Mouse (Mus musculus): Measurements from ENCODE around the gene Exoc1.

Gene Exoc1

DNA sequence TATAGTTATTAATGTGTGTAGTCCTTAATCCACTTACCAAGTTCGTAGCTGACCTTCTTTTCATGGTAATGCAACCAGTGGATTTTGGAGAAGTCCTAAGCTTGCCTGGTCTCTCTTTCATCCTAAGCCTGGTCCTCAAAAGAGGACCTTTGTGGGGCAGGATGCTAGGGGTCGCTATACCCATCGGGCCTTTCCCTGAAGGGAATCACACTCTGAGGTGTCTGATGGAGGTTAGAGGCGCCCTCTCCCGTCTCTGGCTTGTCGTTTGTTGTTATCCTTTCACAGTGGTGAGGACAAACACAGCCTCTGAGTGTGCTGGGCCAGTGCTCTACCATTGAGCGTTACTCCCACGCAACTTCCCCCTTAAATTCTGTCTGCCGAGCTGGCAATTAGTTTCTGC is 62.8 kb downstream of the Exoc1 start:
- no peak for DNase-seq (ENCODE audit: extremely low read depth, insufficient read length, low spot score)

DNA sequence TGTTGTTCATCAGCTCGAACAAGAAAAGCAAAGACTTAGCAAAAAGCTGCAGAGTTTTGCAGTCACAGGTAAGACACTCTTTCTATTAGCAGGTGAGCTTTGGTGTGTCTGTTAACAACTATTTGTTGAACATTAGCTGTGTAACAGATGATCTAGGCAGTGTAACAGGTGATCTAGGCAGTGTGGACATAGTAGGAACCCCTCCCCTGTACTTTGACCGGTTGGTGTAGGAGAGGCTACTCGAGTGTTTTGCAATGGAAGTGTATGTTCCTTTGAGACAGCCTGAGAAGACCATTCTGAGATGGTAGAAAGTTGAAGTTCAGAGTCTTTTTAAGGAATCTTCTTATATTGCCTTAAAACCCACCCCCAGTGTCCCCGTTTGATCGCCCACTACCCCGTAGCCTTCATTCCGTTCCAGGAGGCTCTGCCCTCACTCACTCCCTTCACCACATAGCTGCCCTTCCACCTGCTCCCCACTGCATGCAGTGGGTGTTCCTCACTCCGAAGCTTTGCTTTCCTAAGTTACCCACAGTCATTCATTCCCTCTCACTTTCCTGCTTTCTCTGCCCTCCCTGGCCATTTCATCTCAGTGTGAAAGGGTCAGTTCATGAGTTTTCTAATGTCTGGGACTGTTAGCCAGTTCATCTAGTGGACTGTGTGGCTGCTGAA is 80.7 kb downstream of the Exoc1 start:
- DNase-seq (ENCODE audit: extremely low read depth, insufficient read length, low spot score) = no peak

DNA sequence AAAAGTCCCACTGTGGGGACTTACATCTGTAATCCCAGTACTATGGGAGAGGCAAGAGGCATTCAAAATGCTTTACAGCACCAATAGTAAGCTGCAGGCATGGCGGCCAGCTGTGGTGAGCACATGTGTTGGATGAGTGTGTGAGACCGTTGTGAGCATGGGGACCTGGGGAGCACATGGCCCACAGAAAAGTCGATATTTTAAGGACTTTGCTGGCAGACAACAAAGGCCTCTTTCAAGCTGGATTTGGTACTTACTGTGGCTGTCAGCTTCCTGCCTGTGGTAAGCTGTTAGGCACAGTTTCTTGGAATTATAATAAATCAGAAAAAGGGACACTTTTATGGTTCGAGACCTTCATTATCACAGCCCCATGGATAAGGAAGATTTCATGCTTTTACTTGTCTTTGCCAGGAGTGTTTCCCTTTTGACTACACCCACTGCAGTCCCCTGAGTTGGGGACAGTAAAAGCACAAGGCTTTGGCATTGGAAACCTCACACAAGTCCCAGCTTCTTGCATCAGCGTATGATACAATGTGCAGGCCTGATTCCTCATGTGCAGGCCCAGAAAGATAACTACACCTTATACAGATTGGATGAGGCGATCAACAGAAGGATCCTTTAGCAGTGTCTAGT is 83.9 kb downstream of the Exoc1 start:
- DNase-seq (ENCODE audit: extremely low read depth, insufficient read length, low spot score) = no peak

DNA sequence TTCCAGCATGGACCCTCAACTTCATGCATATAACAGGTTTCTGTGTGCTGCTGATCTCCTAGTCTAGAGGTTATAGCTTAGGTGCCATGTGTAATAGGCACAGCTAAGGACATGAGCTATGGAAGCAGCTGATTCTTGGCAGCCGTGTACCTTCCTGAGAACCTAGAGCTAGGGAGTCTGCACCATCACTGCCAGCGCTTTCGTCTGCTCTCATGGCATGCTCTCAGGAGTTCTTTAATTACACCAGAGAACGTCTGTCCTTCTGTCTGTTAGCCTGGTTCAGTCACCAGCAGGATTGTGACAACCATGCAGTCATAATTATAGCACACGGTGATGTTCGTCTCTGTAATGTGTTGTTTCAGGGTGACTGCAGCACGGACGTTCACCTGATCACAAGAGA is 86.2 kb downstream of the Exoc1 start:
- no peak for DNase-seq (ENCODE audit: extremely low read depth, insufficient read length, low spot score)

DNA sequence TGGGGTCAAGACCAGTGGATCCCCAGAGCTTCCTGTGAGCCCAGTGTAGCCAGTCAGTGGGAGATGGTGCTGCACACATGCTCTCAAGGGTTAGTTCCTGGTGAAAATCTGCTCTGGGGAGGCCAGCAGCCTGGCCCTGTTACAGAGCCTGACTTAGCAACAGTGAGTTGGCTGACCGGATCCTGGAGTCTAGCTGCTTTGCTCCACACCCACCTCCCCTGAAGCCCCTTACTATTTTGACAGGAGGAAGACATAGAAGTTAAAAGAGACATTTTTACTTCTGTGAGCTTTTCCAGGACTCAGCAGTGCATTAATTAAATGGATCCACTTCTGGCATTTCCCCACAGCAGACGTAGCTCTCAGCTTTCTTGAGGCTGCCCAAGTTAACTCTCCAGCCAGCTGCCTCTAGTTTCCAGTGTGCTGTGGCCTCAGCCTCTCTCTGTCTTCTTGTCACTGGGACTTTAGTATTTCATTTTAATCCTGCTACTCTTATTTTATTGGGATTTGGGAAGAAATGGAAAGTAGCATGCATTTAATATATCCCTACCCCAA is 87.2 kb downstream of the Exoc1 start:
- no peak for DNase-seq (ENCODE audit: extremely low read depth, insufficient read length, low spot score)

DNA sequence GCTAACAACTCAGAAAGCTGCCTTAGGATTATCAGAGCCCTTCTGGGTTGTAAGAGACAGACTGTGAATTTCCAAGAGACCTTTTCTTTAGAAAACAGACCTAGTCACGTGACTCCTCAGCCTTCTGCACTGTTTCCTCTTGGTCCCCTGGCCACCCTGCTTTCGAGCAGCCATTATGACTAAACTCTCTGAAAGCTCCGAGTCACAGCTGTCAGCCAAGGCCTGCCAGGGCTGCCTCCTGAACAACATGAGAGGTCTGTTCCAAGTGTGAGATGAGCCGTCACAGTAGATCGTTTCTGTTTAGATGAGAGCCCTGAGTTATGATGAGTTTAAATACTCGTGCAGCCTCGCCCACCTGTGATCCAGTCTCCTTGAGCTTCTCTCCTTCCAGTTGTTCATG is 89.6 kb downstream of the Exoc1 start:
- DNase-seq (ENCODE audit: extremely low read depth, insufficient read length, low spot score) = no peak

All from 3134 (cell line).